Comparison of ENCODE assay signal across 16 mouse cellular contexts in genomic region chr1:183185560-183185959, GRCm38 (mm10).
"Had no signal": no experiment of that assay in that cellular context is flagged by ENCODE, and none has a peak within 500 bp of the region (broad histone marks: within the 10 kb centered on the region; RNA-seq: fewer than 3 reads in every experiment).

No protein-coding gene starts in this region.

- DNase-seq: lung, adult 18-20 months; lung, embryonic 14.5 days; lung, postnatal 14 days; lung, postnatal 36 days; midbrain, embryonic 14.5 days; right cerebral cortex, postnatal 14 days; thymus, adult 2 months; thymus, postnatal 25 days; thymus, postnatal 4 days had no signal

- H3K4me1 ChIP-seq: stomach, embryonic 15.5 days had no signal

- H3K27me3 ChIP-seq: megakaryocyte, embryonic 14.5 days; midbrain, embryonic 12.5 days; neural tube, embryonic 12.5 days; stomach, embryonic 15.5 days had no signal

- H3K27ac ChIP-seq: liver, embryonic 14.5 days; macrophage; midbrain, embryonic 12.5 days; neural tube, embryonic 12.5 days; stomach, embryonic 15.5 days; stomach, postnatal 0 days had no signal

- H3K9ac ChIP-seq: liver, embryonic 14.5 days; lung, embryonic 14.5 days; midbrain, embryonic 12.5 days; neural tube, embryonic 12.5 days; stomach, embryonic 15.5 days had no signal

- H3K4me3 ChIP-seq: megakaryocyte, embryonic 14.5 days; midbrain, embryonic 12.5 days; neural tube, embryonic 12.5 days; stomach, embryonic 15.5 days had no signal

- H3K36me3 ChIP-seq: midbrain, embryonic 12.5 days; neural tube, embryonic 12.5 days; stomach, embryonic 15.5 days had no signal

- H3K4me2 ChIP-seq: lung, embryonic 14.5 days; midbrain, embryonic 12.5 days; neural tube, embryonic 12.5 days; stomach, embryonic 15.5 days had no signal

- H3K9me3 ChIP-seq: megakaryocyte, embryonic 14.5 days; midbrain, embryonic 12.5 days; neural tube, embryonic 12.5 days; stomach, embryonic 15.5 days had no signal
